Mouse (Mus musculus): ENCODE measurements at regions not wholly inside any gene's neighbourhood (a gene's known extent, or its start where the extent isn't known, plus 50 kb on each side); places are given as distances from the start of the nearest gene placed in this dataset.
A peak's percentile ranks its signal among the peaks of the same experiment; 100 is the strongest.

DNA sequence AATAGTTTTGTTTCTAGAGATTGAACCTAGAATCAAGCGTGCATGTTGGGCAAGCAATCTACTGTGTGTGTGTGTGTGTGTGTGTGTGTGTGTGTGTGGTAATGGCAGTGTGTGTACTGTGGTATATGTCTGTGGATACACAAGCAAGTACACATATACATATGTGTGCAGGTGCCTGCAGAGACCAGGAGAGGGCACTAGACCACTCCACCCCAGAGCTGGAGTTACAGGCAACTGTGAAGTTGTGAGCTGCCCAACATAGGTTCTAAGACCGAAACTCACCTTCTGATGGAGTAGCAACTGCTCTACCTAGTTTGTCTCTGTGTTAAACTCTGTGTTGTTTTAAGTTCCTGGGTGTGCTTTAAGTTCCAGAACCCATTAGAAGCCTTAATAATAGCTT is 177.7 kb upstream of the Lrig3 start:
- DNase-seq (ENCODE audit: low read depth, low spot score) = no peak

- no peak for DNase-seq (ENCODE audit: low read depth, low spot score)
Observed at GRCm38 (mm10) chr10:125790924-125791323, 175.0 kb upstream of the Lrig3 start.

DNA sequence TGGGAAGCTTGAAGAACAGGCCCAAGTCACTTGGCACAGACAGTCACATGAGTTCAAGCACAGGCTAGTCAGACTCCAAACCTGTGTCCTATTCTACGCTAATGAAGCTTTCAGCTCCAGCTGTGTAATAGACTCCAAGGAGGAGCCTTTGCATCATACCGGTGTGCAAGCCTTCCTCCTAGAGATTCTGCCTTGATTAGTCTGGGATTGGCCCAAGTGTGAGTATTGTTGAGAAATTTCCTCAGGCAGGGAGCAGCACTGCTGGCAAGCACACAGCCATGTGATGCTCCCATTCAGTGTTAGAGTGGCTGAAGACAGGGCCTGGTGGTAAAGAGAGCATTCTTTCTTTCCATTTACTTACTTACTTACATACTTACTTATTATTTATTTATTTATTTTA is 171.5 kb upstream of the Lrig3 start:
- DNase-seq (ENCODE audit: low read depth, low spot score) = no peak

DNA sequence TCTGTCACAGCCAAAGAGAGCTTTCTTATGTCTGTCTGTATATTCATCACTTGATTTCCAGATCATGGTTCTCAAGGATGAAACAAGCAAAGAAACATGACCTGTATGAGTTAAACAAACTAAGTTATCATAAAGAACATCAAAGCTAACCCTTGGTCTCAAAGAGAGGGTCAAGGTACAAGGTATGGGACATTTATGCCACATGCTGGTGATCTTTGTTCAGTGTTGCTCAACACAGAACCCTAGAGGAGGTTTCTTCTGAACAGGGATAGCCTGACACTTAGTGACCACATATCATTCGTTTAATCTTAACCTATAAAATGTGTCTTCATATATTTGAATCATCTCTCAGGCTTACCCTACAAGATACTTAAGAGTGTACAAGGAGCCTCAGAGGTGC is 170.6 kb upstream of the Lrig3 start:
- DNase-seq (ENCODE audit: low read depth, low spot score) = no peak

GRCm38 (mm10) chr10:125798678-125799077 is 167.3 kb upstream of the Lrig3 start:
- no peak for DNase-seq (ENCODE audit: low read depth, low spot score)

- DNase-seq (ENCODE audit: low read depth, low spot score) = no peak
Observed at GRCm38 (mm10) chr10:125800572-125801114, 165.3 kb upstream of the Lrig3 start.

DNA sequence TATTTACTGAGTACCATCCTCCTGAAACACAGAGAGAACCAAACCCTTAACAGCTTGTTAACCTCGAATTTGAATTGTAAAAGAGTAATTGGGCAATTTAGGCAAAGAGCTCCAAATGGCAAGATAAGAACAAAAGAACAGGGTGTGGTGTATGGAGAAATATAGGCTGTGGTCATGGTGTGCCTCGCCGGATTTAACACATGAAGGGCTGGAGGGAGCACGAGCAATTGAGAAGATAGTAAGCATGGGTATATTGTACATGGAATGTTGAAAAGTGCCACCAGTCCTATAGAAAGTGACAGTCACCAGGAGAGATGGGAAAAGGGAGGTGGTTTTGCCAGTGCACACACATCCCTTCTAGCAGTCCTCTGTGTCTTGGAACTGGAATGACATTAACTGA is 164.5 kb upstream of the Lrig3 start:
- no peak for DNase-seq (ENCODE audit: low read depth, low spot score)

GRCm38 (mm10) chr10:125802923-125803583 is 162.9 kb upstream of the Lrig3 start:
- DNase-seq (ENCODE audit: low read depth, low spot score) = no peak

GRCm38 (mm10) chr10:125809763-125810361 is 156.1 kb upstream of the Lrig3 start:
- no peak for DNase-seq (ENCODE audit: low read depth, low spot score)

GRCm38 (mm10) chr10:125810590-125810989 is 155.4 kb upstream of the Lrig3 start:
- DNase-seq (ENCODE audit: low read depth, low spot score) = no peak

DNA sequence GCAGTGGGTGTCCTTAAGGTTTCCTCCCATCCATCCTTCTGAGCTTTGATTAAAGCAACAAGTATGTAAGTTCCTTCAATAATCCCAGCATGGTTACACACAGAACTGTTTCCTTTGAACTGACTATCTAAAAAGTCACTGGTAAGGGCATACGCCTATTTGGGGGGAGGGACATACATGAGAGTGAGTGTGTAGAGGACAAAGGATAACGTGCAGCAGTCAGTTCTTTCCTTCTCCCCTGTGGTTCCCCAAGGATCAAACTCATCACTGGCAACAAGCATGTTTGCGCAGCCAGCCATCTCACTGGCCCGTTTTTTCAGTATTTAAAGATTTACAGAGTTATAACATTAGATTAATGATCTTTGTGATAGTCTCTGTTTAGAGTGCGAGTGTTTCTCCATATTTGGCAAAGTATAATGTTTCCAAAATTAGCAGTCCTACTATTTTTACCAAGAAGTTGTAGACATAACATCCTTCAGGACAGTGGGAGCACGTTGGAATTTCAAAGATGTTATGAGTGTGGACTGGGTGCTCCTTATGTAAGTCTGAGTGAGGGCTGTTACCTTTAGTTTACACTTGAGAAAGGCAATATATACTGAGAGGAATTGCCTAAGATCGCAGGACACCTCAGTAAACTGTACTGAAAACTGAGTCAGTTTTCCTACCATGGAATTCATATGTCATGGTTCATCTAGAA is 151.6 kb upstream of the Lrig3 start:
- no peak for DNase-seq (ENCODE audit: low read depth, low spot score)

DNA sequence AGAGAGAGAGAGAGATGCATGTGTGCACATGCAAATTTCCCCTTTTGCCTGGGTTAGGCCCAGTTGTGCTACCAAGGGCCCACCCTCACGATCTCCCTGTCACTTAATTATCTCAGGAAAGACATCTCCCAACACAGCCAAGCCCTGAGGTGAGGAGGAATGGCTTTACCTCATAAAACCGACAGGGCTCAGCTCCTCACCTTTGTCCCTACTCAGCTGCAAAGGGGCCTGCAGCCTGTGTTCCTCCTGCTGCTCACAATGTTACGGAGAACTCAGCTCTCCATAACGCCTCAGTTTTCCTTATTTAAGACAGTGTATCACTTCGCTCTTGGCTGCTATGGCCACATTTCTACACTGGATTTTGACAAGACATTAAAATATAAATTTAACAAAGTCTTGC is 133.8 kb upstream of the Lrig3 start:
- DNase-seq (ENCODE audit: low read depth, low spot score) = no peak

GRCm38 (mm10) chr10:125832764-125833163 is 133.2 kb upstream of the Lrig3 start:
- DNase-seq (ENCODE audit: low read depth, low spot score) = no peak

GRCm38 (mm10) chr10:125833989-125834388 is 132.0 kb upstream of the Lrig3 start:
- no peak for DNase-seq (ENCODE audit: low read depth, low spot score)

GRCm38 (mm10) chr10:125838982-125839381 is 127.0 kb upstream of the Lrig3 start:
- DNase-seq (ENCODE audit: low read depth, low spot score) = no peak

DNA sequence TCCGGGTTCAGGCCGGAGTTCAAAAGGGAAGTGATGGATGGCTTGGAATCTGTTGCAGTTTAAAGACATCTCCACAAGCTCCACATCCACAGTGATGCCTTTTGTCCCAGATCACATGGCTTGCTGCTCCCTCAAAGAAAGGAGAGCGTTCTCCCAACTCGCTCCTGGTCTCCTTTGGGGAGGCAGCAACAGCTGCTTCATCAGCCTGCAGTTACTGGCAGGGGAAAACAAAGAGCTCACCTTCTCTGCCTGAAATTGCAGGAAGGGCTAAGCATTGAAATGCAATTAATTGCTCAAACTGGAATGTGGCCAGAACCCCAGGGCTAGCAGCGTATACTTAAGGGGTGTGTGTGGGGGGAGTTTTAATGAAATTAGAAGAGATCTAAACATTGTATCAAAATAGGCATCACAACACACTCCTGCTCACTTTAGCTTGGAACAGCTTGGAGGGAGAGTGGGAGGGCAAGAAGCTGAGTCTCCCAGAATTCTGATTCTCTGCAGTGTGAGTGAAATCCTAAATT is 126.3 kb upstream of the Lrig3 start:
- peak; percentile 72 for DNase-seq (ENCODE audit: low read depth, low spot score)

GRCm38 (mm10) chr10:125840388-125840787 is 125.6 kb upstream of the Lrig3 start:
- peak; percentile 28 for DNase-seq (ENCODE audit: low read depth, low spot score)

DNA sequence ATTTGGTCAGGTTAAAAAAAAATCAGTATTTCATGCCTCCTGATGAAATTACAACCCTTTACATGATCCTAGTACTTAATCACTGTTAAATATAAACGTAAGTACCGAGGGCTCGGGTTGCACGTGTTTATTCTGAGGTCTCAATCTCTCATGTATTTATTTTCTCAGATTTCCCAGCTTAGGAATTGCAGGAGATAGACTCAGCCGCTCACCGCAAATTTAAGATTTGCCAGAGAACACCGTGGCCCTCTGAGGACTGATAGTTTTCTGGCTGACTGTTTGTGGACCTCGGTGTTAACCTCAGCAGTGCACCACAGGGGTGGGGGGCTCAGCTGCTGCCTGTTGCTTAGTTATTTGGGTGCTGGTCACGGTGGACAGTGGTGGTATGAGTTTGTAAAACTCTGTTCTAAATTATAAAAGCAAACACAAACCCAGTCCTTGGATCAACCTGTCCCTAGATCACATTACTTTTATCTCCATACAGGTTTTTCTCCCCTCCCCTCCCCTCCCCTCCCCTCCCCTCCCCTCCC is 121.6 kb upstream of the Lrig3 start:
- no peak for DNase-seq (ENCODE audit: low read depth, low spot score)

DNA sequence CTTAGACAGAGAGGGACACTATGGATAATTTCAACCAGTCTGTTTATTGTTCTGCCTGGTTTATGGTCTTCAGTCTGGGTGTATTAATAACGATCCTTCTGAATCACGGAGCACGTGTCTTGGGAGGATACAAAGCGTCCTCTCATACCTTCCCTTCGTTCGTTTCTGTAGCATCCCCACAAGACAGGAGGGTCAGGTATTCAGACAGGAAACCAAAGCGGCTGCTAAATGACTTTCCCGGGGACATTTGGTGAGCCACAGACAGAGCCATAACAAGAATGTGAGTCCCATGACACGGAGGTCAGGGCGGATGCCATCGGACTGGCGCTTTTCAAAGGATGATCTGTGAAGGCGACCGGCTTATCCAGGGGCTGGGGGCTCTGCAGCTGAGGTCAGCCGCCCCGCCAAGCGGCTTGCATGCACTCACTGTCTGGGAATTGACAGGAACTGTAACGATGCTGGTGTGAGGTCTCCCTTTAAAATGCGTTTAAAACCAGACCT is 120.9 kb upstream of the Lrig3 start:
- DNase-seq (ENCODE audit: low read depth, low spot score) = no peak

DNA sequence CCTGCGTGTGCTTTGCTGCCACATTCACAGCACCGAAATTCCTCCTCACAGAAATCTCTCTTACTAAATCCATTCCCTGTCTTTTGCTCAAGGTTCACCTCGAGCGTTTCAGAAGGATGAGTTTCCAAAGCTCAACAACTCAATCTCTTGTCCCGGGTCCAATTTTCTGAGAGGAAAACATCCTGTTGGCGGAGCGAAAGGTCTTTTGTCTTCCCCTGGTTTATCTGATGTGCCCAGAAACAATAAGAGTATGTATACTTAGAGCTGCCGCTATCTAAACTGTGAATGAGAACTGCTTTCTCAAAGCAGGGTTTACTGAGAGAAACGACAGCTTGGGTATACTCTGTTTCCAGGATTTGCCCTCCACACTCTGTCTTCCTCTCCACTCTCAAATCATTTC is 115.6 kb upstream of the Lrig3 start:
- no peak for DNase-seq (ENCODE audit: low read depth, low spot score)

DNA sequence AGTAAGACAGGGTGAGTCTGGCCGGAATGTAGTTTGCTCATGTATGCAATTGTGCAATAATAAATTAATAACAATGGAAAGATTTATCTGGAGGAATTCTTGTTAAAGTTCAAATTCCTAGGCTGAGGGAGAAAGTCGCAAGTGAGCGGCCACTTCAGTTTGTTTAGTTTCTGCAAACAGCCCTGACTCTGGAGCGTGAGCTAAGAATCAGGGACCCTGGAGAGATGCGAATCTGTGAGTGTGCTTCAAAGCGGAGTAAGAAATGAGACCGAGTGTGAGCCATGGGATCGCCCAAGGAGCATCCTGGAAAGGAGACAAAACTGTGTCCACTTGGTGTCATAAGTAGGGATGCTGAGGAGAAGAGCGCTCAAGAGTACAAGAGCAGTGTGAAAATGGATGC is 104.2 kb upstream of the Lrig3 start:
- DNase-seq (ENCODE audit: low read depth, low spot score) = no peak

DNA sequence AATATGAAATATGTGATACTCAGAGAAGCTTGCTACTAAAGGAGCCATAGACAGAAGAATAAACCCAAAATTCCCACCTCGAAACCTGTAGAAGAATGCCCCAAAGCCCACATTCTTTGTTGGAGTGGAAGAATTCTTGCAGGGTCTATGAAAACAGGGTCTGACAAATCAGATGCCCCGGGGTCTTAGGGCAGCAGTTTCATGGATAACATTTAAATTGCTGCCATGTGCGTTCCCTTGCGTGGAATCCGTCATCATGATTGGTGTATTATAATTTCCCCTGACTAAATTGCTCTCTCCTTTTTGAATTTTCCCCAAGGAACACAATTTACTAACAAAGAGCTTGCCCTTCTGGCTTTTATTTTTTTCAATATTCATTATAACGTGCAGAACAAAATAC is 99.6 kb upstream of the Lrig3 start:
- no peak for DNase-seq (ENCODE audit: low read depth, low spot score)

Data from telencephalon, adult 2 months (tissue).